Comparison of ENCODE assay signal across 9 mouse cellular contexts in genomic region chr5:34989321-34989772, GRCm38 (mm10). TPM values are rescaled to one million over a fixed set of nuclear protein-coding genes. Genes with fewer than 3 reads are reported as not detected.
DNase-seq lines count a peak whose midpoint lies in the region; ATAC-seq lines count a peak whose summit lies in the region.
"Had no signal": no experiment of that assay in that cellular context is flagged by ENCODE, and none has a peak within 500 bp of the region (broad histone marks: within the 10 kb centered on the region; RNA-seq: fewer than 3 reads in every experiment).

No protein-coding gene starts in this region.

- no peak overlapping the region for H3K9ac ChIP-seq in kidney, embryonic 15.5 days
- no peak overlapping the region for H3K9ac ChIP-seq in limb, embryonic 15.5 days

- peaks cover 12% of the 10 kb centered on the region for H3K4me1 ChIP-seq in kidney, embryonic 15.5 days
- peaks cover 16% of the 10 kb centered on the region for H3K4me1 ChIP-seq in limb, embryonic 15.5 days

- H3K4me3 ChIP-seq in kidney, embryonic 15.5 days (replicated peaks), result no peak overlapping the region
- H3K4me3 ChIP-seq in limb, embryonic 15.5 days, result no peak overlapping the region
- H3K4me3 ChIP-seq: heart, embryonic 10.5 days had no signal

- H3K27me3 ChIP-seq in kidney, embryonic 15.5 days, result no peaks in the 10 kb centered on the region
- H3K27me3 ChIP-seq in limb, embryonic 15.5 days, result no peaks in the 10 kb centered on the region

- no peak for ATAC-seq in kidney, embryonic 15.5 days (replicated peaks; ENCODE audit: low FRiP score)
- ATAC-seq in limb, embryonic 15.5 days (ENCODE audit: insufficient number of reproducible peaks, low FRiP score, low TSS enrichment, low read depth), result no peak; the same call in 1 of the 2 replicates

- WGBS in kidney, embryonic 15.5 days, result 66% methylated on average over 12 of the region's 12 CpGs
- 22% methylated on average over 12 of the region's 12 CpGs for WGBS in limb, embryonic 15.5 days

- no peak overlapping the region for H3K4me2 ChIP-seq in kidney, embryonic 15.5 days
- 0 out of 2 replicates have a peak overlapping the region, but pooled peaks have one; percentile 13 for H3K4me2 ChIP-seq in limb, embryonic 15.5 days

- H3K9me3 ChIP-seq in kidney, embryonic 15.5 days (replicated peaks), result no peaks in the 10 kb centered on the region
- no peaks in the 10 kb centered on the region for H3K9me3 ChIP-seq in limb, embryonic 15.5 days
- H3K9me3 ChIP-seq: heart, embryonic 10.5 days had no signal

- peaks cover 15% of the 10 kb centered on the region for H3K36me3 ChIP-seq in kidney, embryonic 15.5 days
- peaks cover 8% of the 10 kb centered on the region for H3K36me3 ChIP-seq in limb, embryonic 15.5 days

- DNase-seq in kidney, adult 8-10 months, result no peak
- DNase-seq in ZHBTc4 (ENCODE audit: low read depth, low spot score), result peak; percentile 36
- peak; percentile 67 to 83 for DNase-seq in frontal cortex, adult 2 months (ENCODE audit: extremely low spot score in 1 of 2, low spot score in 1 of 2)
- no peak for DNase-seq in cerebellum, postnatal 4 days (ENCODE audit: low spot score in 2 of 2)
- no peak for DNase-seq in gastrocnemius, postnatal 4 days (ENCODE audit: low spot score in 2 of 2)
- no peak for DNase-seq in cerebellum, adult 11-12 months

- H3K27ac ChIP-seq in kidney, embryonic 15.5 days, result peak overlapping the region; percentile 51; the same call in 1 of the 2 replicates
- H3K27ac ChIP-seq in limb, embryonic 15.5 days, result peak overlapping the region; percentile 28; the same call in 1 of the 2 replicates
- H3K27ac ChIP-seq: heart, embryonic 10.5 days had no signal

RNA-seq across cellular contexts. Expression of gene Rgs12, which starts 40.1 kb away (rescaled TPM):
- 30.2 and 35.2 TPM in 2 replicates for polyA plus RNA-seq in kidney, embryonic 15.5 days (2015; fragmentation: Nextera tagmentation; extraction: Ambion mirVana)
- 58.1 and 62.0 TPM in 2 replicates for polyA plus RNA-seq in frontal cortex, adult 2 months (2012; rRNA removed)
- 36.4 and 37.5 TPM in 2 replicates for polyA plus RNA-seq in limb, embryonic 15.5 days (2015; fragmentation: Nextera tagmentation; extraction: Ambion mirVana)
- total RNA-seq in gastrocnemius, postnatal 4 days (2021), result 10 to 100 TPM; 34.7 to 35.2 TPM

RNA-seq across cellular contexts. Expression of gene Hgfac, which starts 52.0 kb away (rescaled TPM):
- 2.6 and 3.6 TPM in 2 replicates for polyA plus RNA-seq in kidney, embryonic 15.5 days (2015; fragmentation: Nextera tagmentation; extraction: Ambion mirVana)
- polyA plus RNA-seq in frontal cortex, adult 2 months (2012; rRNA removed), result 0.40 and 0.92 TPM in 2 replicates
- 0.37 and 0.49 TPM in 2 replicates for polyA plus RNA-seq in limb, embryonic 15.5 days (2015; fragmentation: Nextera tagmentation; extraction: Ambion mirVana)
- total RNA-seq in gastrocnemius, postnatal 4 days (2021), result 1 to 10 TPM in 1 of 2 experiments, under 1 TPM in 1; 0.98 to 1.2 TPM

Comparison
In these comparisons a context has a peak if more than half of its experiments do, and no peak if none do; other contexts are left out.
1. DNase-seq: peak in ZHBTc4 (single experiment) and frontal cortex, adult 2 months (2 of 2); none in kidney, adult 8-10 months (0 of 2), cerebellum, postnatal 4 days (0 of 2), gastrocnemius, postnatal 4 days (0 of 2) and cerebellum, adult 11-12 months (single experiment).